Mouse (Mus musculus): ENCODE measurements at regions not wholly inside any gene's neighbourhood (a gene's known extent, or its start where the extent isn't known, plus 50 kb on each side); places are given as distances from the start of the nearest gene placed in this dataset.
"Not testable (repeated sequence)": the region's sequence is repeated elsewhere in the genome, so short reads cannot be mapped to it uniquely, and the experiment has no call there.

DNA sequence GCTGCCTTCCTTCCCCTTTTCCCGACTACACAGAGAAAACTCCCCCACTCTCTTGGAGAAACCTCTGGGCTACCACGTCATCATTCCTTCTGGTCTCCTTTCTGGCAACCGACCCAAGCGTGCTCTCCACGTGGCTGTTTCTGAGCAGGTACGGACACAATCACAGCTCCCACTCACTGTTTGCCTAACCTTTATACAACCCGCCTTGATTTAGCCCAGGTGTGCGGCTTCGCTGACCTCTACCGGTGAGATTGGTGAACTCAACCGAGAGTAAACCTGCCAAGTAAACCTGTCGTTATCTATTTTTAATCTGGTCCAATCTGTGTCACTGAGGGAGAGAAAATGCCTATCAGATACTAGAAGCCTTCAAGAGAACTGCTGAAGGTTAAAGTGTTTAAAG lies 142.7 kb upstream of the Gnai1 start:
- Histone ChIP-seq H3K4me1 (no peaks in the 10 kb centered on the region), H3K9ac (no peak overlapping the region), H3K27ac (no peak overlapping the region), H3K27me3 (replicated peaks) (no peaks in the 10 kb centered on the region), H3K36me3 (no peaks in the 10 kb centered on the region), H3K9me3 (no peaks in the 10 kb centered on the region), H3K4me3 (no peak overlapping the region), H3K4me2 (replicated peaks) (no peak overlapping the region)
- 34% methylated on average over 12 of the region's 12 CpGs for WGBS
- no peak for ATAC-seq (ENCODE audit: low FRiP score, low read depth)

- no peak overlapping the region for H3K9ac ChIP-seq
- no peak for ATAC-seq (ENCODE audit: low FRiP score, low read depth)
- no peaks in the 10 kb centered on the region for H3K4me1 ChIP-seq
- no peaks in the 10 kb centered on the region for H3K9me3 ChIP-seq
- WGBS: 85% methylated on average over 4 of the region's 4 CpGs
- H3K4me2 ChIP-seq (replicated peaks): no peak overlapping the region
- H3K4me3 ChIP-seq: no peak overlapping the region
- no peaks in the 10 kb centered on the region for H3K27me3 ChIP-seq (replicated peaks)
- H3K27ac ChIP-seq: no peak overlapping the region
- no peaks in the 10 kb centered on the region for H3K36me3 ChIP-seq
Observed at GRCm38 (mm10) chr5:18494305-18494704, 134.2 kb upstream of the Gnai1 start.

GRCm38 (mm10) chr5:18489709-18490108 lies 129.6 kb upstream of the Gnai1 start:
- Histone ChIP-seq H3K9ac (no peak overlapping the region), H3K36me3 (no peaks in the 10 kb centered on the region)
- WGBS: 92% methylated on average over 3 of the region's 3 CpGs

GRCm38 (mm10) chr5:18487076-18487772 lies 127.1 kb upstream of the Gnai1 start:
- no peaks in the 10 kb centered on the region for H3K9me3 ChIP-seq
- no peak for ATAC-seq (ENCODE audit: low FRiP score, low read depth)
- H3K9ac ChIP-seq: no peak overlapping the region
- no peak overlapping the region for H3K27ac ChIP-seq
- H3K4me3 ChIP-seq: no peak overlapping the region
- 9% methylated on average over 1 of the region's 1 CpGs for WGBS
- H3K4me2 ChIP-seq (replicated peaks): no peak overlapping the region
- no peaks in the 10 kb centered on the region for H3K36me3 ChIP-seq
- no peaks in the 10 kb centered on the region for H3K27me3 ChIP-seq (replicated peaks)
- H3K4me1 ChIP-seq: no peaks in the 10 kb centered on the region

More at GRCm38 (mm10) chr5:18489709-18490108, 129.6 kb upstream of the Gnai1 start:
- no peak overlapping the region for H3K27ac ChIP-seq
- H3K9me3 ChIP-seq: no peaks in the 10 kb centered on the region
- H3K4me3 ChIP-seq: no peak overlapping the region
- H3K4me1 ChIP-seq: no peaks in the 10 kb centered on the region
- no peaks in the 10 kb centered on the region for H3K27me3 ChIP-seq (replicated peaks)
- no peak for ATAC-seq (ENCODE audit: low FRiP score, low read depth)
- no peak overlapping the region for H3K4me2 ChIP-seq (replicated peaks)

DNA sequence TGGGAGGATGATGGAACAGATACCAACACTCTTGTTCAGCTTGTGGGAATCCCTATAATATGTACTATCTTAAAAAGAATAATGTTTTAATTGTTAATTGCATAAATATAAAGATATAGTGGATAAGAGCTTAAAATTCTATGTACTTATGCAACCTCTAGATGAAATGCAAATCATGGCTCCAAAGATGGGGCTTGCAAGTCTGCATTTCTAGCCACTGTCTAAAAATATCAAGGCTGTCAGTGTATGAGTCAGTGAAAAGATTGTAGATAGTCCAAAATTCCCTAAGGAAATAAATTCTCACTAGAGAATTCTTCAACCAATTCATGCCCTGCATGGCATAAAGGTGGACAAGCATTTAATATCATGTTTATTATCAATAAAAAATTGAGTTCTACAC lies 124.2 kb upstream of the Gnai1 start:
- Histone ChIP-seq H3K36me3 (no peaks in the 10 kb centered on the region), H3K9me3 (no peaks in the 10 kb centered on the region), H3K27ac (no peak overlapping the region), H3K4me3 (no peak overlapping the region), H3K4me1 (no peaks in the 10 kb centered on the region), H3K4me2 (replicated peaks) (no peak overlapping the region), H3K9ac (no peak overlapping the region), H3K27me3 (replicated peaks) (no peaks in the 10 kb centered on the region)
- ATAC-seq (ENCODE audit: low FRiP score, low read depth): no peak

GRCm38 (mm10) chr5:18478420-18478819 lies 118.3 kb upstream of the Gnai1 start:
- Histone ChIP-seq H3K27ac (no peak overlapping the region), H3K4me1 (no peaks in the 10 kb centered on the region), H3K4me2 (replicated peaks) (no peak overlapping the region), H3K9ac (no peak overlapping the region), H3K36me3 (no peaks in the 10 kb centered on the region), H3K27me3 (replicated peaks) (no peaks in the 10 kb centered on the region), H3K9me3 (no peaks in the 10 kb centered on the region), H3K4me3 (no peak overlapping the region)
- no peak for ATAC-seq (ENCODE audit: low FRiP score, low read depth)
- WGBS: 86% methylated on average over 7 of the region's 7 CpGs

DNA sequence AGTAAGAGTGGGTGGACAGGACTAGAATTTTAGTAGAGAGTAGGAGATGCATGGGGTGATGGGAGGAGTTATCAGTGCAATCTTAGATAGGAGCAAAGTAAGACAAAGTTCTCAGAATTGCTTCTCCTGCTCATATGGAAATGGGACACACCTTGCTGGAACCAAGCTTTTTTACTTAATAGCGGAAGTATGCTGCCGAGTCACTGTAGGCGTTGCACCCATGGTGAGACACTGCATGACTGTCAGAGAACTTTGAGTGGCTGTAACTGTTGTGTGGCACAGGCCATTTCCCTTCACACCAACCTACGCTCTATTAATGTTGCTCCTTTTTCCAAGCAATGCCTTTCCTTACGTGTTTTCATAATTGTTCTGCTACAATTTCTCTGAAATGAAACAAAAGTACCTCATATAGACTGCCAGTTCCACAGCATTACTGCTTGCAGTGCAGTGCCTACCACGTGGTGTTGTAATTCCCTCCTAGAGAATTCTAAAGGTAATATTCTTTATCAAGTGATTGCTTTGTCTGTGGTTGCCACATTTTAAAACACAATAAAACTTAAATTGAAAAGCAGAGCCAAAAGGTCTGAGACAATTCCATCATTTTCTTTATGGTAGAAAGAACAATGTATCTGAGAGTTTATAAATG lies 117.3 kb upstream of the Gnai1 start:
- Histone ChIP-seq H3K9ac (no peak overlapping the region), H3K27me3 (replicated peaks) (no peaks in the 10 kb centered on the region), H3K4me3 (no peak overlapping the region), H3K4me2 (replicated peaks) (no peak overlapping the region), H3K27ac (no peak overlapping the region), H3K36me3 (no peaks in the 10 kb centered on the region), H3K9me3 (no peaks in the 10 kb centered on the region), H3K4me1 (no peaks in the 10 kb centered on the region)
- no peak for ATAC-seq (ENCODE audit: low FRiP score, low read depth)
- WGBS: 85% methylated on average over 6 of the region's 6 CpGs

DNA sequence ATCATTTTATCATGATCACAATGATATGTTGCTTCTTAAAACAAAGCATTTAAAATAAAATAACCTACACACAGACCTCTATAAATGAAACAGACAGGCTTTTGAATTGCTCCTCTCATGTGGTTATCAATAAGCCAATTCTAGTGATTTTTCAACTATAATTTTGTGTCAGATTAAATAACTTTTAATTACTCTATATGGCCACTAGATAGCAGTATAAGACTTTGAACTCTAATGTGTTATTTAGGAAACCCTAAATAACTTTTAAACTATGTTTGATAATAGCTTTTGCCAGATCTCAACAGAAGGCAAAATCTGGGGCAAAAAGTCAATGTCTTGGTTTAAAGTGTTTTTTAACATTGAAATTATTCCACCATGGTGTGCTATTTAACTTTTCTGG lies 112.0 kb upstream of the Gnai1 start:
- ATAC-seq (ENCODE audit: low FRiP score, low read depth): no peak

GRCm38 (mm10) chr5:18457771-18458170 lies 97.6 kb upstream of the Gnai1 start:
- Histone ChIP-seq H3K27me3 (replicated peaks) (no peaks in the 10 kb centered on the region), H3K36me3 (no peaks in the 10 kb centered on the region), H3K9me3 (no peaks in the 10 kb centered on the region), H3K27ac (no peak overlapping the region), H3K4me2 (replicated peaks) (no peak overlapping the region), H3K4me1 (no peaks in the 10 kb centered on the region), H3K4me3 (no peak overlapping the region), H3K9ac (no peak overlapping the region)
- ATAC-seq (ENCODE audit: low FRiP score, low read depth): no peak
- WGBS: 93% methylated on average over 1 of the region's 1 CpGs

More for the DNA sequence above, 112.0 kb upstream of the Gnai1 start:
- no peak overlapping the region for H3K4me2 ChIP-seq (replicated peaks)
- H3K27ac ChIP-seq: no peak overlapping the region
- H3K4me1 ChIP-seq: no peaks in the 10 kb centered on the region
- no peaks in the 10 kb centered on the region for H3K9me3 ChIP-seq
- H3K27me3 ChIP-seq (replicated peaks): no peaks in the 10 kb centered on the region
- H3K36me3 ChIP-seq: no peaks in the 10 kb centered on the region
- H3K4me3 ChIP-seq: no peak overlapping the region
- no peak overlapping the region for H3K9ac ChIP-seq

DNA sequence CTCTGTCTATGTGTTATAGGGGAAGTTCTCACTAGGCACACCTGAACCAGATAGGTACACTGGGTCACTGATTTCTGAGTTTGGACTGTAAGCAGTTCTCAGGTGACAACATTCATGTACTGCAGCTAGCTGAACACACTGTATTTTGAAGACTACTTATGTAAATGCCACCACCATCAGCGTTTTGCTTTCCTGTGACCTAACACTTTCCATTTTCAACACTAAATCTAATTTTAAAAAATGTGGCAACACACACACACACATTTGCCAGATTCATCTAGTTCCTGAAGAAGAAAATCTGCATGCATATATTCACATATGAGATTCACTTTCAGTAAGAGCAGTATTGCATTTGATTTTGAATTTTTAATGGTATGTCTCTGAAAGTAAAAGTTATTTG lies 96.0 kb upstream of the Gnai1 start:
- no peaks in the 10 kb centered on the region for H3K36me3 ChIP-seq
- H3K4me3 ChIP-seq: no peak overlapping the region
- no peaks in the 10 kb centered on the region for H3K27me3 ChIP-seq (replicated peaks)
- no peaks in the 10 kb centered on the region for H3K9me3 ChIP-seq
- no peaks in the 10 kb centered on the region for H3K4me1 ChIP-seq
- H3K27ac ChIP-seq: no peak overlapping the region
- ATAC-seq (ENCODE audit: low FRiP score, low read depth): no peak
- H3K9ac ChIP-seq: no peak overlapping the region
- H3K4me2 ChIP-seq (replicated peaks): no peak overlapping the region
- 87% methylated on average over 1 of the region's 1 CpGs for WGBS

GRCm38 (mm10) chr5:18452871-18453757 lies 93.0 kb upstream of the Gnai1 start:
- not testable (repeated sequence) for H3K4me3 ChIP-seq; H3K9ac ChIP-seq; ATAC-seq (ENCODE audit: low FRiP score, low read depth); H3K27ac ChIP-seq; H3K4me2 ChIP-seq (replicated peaks); H3K9me3 ChIP-seq; H3K4me1 ChIP-seq; H3K27me3 ChIP-seq (replicated peaks); H3K36me3 ChIP-seq
- 60% methylated on average over 6 of the region's 6 CpGs for WGBS

- ATAC-seq (ENCODE audit: low FRiP score, low read depth): no peak
- Histone ChIP-seq H3K36me3 (no peaks in the 10 kb centered on the region), H3K4me3 (no peak overlapping the region), H3K4me2 (replicated peaks) (no peak overlapping the region), H3K9ac (no peak overlapping the region), H3K27ac (no peak overlapping the region), H3K9me3 (no peaks in the 10 kb centered on the region), H3K27me3 (replicated peaks) (no peaks in the 10 kb centered on the region), H3K4me1 (no peaks in the 10 kb centered on the region)
- WGBS: 91% methylated on average over 3 of the region's 3 CpGs
Observed at GRCm38 (mm10) chr5:18449261-18449660, 89.1 kb upstream of the Gnai1 start.
